19 mouse cellular contexts compared by ENCODE assay signal in the genomic region with DNA sequence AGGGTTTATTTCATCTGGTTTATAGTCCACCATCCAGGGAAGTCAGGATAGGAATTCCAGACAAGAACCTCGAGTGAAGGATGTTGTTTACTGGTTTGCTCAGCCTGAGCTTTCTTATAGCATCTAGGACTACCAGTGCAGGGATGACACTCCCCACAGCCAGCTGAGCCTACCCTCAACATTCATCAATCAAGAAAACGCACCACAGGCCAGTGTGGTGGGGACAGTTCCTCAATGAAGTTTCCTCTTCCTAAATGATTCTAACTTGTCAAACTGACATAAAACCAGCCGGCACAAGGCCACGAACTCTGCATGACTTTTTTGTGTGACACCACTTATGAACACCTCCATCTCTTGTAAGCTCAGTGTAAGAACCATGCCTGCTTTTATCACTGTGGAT.
"Had no signal": no experiment of that assay in that cellular context is flagged by ENCODE, and none has a peak within 500 bp of the region (broad histone marks: within the 10 kb centered on the region; RNA-seq: fewer than 3 reads in every experiment).

No protein-coding gene starts in this region.

- DNase-seq: gastrocnemius, adult 2 months; gastrocnemius, postnatal 10 days; gastrocnemius, postnatal 25 days; heart, adult 11 months; heart, adult 2 months; heart, postnatal 14 days; heart, postnatal 36 days; kidney, adult 18-20 months; kidney, adult 8-10 months; kidney, postnatal 14 days; kidney, postnatal 36 days; layer of hippocampus, adult 9-11 months; layer of hippocampus, postnatal 36 days; liver; liver, embryonic 13.5 days had no signal

- ATAC-seq: hindbrain, embryonic 16.5 days; inflammation-experienced regulatory T-cells, adult 6 months; intestine, embryonic 15.5 days; intestine, postnatal 0 days had no signal
